ENCODE assay signal across 8 mouse cellular contexts in the genomic region with DNA sequence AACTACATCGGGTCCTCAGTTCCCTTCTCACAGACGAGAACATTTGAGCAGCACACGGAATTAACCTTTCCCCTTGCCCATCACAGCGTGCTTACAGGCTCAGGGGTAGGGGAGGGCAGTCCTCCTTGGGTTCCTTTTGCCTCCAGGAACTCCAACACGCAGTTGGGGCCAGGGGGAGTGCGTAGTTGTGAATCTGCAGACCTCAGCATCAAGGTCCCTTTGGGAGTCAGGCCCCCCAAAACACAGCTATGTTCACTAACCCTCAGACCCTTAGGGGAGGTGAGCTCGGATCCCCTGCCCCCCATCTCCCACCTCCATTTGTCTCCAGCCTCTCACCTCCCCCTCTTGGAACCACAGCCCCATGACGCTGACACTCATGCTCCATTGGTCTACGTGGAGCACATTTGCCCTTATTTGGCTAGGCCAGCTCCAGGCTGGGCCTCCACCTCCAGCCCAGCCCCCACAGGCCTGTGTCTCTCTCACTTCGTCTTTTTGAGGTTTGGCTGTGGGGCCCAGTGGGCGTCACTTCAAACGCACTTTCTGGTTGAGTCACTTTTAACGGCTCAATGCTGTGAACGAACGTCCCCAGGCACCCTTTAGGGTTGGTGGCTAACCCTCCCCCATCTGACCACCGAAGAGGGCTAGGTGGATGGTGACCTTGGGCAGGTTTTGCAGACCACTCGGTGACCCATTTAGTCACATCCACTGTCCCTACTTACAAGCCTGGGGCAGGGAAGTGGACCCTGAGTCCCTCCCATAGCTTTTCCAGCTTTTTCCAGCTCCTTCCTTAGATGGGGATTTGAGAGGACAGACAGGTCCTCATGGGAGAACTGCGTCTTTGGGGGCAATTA. TPM values are rescaled to one million over a fixed set of nuclear protein-coding genes. Genes with fewer than 3 reads are reported as not detected.
A peak's percentile ranks its signal among the peaks of the same experiment; 100 is the strongest.
DNase-seq lines count a peak whose midpoint lies in the region; ATAC-seq and TF ChIP-seq lines count a peak whose summit lies in the region.

No protein-coding gene starts in this region.

- H3K9me3 ChIP-seq in kidney, postnatal 0 days (replicated peaks; ENCODE audit: low read length), result no peaks in the 10 kb centered on the region

- no peak overlapping the region for H3K9ac ChIP-seq in kidney, postnatal 0 days (ENCODE audit: low read depth, low read length)

- no peak overlapping the region for H3K4me3 ChIP-seq in kidney, postnatal 0 days (replicated peaks; ENCODE audit: low read depth, low read length)
- peak overlapping the region; percentile 51 for H3K4me3 ChIP-seq in thymus, adult 2 months (ENCODE audit: control insufficient read depth, insufficient read depth, low read length)

- H3K27me3 ChIP-seq in kidney, postnatal 0 days (ENCODE audit: insufficient read depth, low read length), result no peaks in the 10 kb centered on the region
- H3K27me3 ChIP-seq in thymus, adult 2 months (ENCODE audit: control insufficient read depth, insufficient read depth, low read length), result no peaks in the 10 kb centered on the region

- no peak overlapping the region for H3K27ac ChIP-seq in kidney, postnatal 0 days
- H3K27ac ChIP-seq in thymus, adult 2 months (ENCODE audit: control insufficient read depth, insufficient read depth, low read length), result peak overlapping the region; percentile 100

- 0 out of 2 replicates have a peak, but pooled peaks cover 7% of the 10 kb centered on the region for H3K36me3 ChIP-seq in kidney, postnatal 0 days (ENCODE audit: insufficient read depth, low read length)
- peaks cover 4% of the 10 kb centered on the region; the same call in 1 of the 2 replicates for H3K36me3 ChIP-seq in thymus, adult 2 months (ENCODE audit: control insufficient read depth, insufficient read depth, low read length)

- peak; percentile 63 for TF ChIP-seq POLR2A in thymus, adult 2 months (IDR thresholded peaks at IDR 0.05; ENCODE audit: control insufficient read depth, extremely low read depth, insufficient read depth, low read length, poor library complexity)

- DNase-seq in gastrocnemius, postnatal 25 days, result peak; percentile 69
- DNase-seq in gastrocnemius, postnatal 14 days, result no peak
- DNase-seq in Muller cell, postnatal 12 days (ENCODE audit: inconsistent ontology term), result peak; percentile 51
- peak; percentile 39 to 66 for DNase-seq in frontal cortex, postnatal 10 days (ENCODE audit: low spot score in 2 of 2)
- DNase-seq in kidney, postnatal 0 days (ENCODE audit: low spot score), result peak; percentile 56
- peak; percentile 89 for DNase-seq in lung, postnatal 36 days
- DNase-seq in thymus, adult 2 months, result peak; percentile 91
- no peak for DNase-seq in urinary bladder, postnatal 4 days (ENCODE audit: low spot score in 2 of 2)

- ATAC-seq in kidney, postnatal 0 days (replicated peaks; ENCODE audit: low FRiP score, low read depth), result peak; percentile 76

- no peak for TF ChIP-seq CTCF in kidney, postnatal 0 days (IDR thresholded peaks at IDR 0.05; ENCODE audit: low read depth)
- TF ChIP-seq CTCF in thymus, adult 2 months (IDR thresholded peaks at IDR 0.05; ENCODE audit: borderline replicate concordance, control insufficient read depth, extremely low read depth, insufficient read depth, low read length, poor library complexity), result peak; percentile 55; the same call in 1 of the 2 replicates

- 21% methylated on average over 18 of the region's 18 CpGs for WGBS in kidney, postnatal 0 days
- 1% methylated on average over 18 of the region's 18 CpGs for WGBS in thymus, adult 2 months

- peaks cover 4% of the 10 kb centered on the region; the same call in 1 of the 2 replicates for H3K4me1 ChIP-seq in kidney, postnatal 0 days (replicated peaks; ENCODE audit: insufficient read depth, low read length)
- peaks cover 66% of the 10 kb centered on the region for H3K4me1 ChIP-seq in thymus, adult 2 months (replicated peaks; ENCODE audit: control insufficient read depth, insufficient read depth, low read length)

- H3K4me2 ChIP-seq in kidney, postnatal 0 days (ENCODE audit: low read length), result 0 out of 2 replicates have a peak overlapping the region, but pooled peaks have one; percentile 34

- intact Hi-C loops in gastrocnemius, postnatal 14 days (cut with DNase I; ENCODE audit: low total_unique reads), result no loop called here

RNA-seq across cellular contexts. Expression of gene Tspoap1, which starts 10.9 kb away (rescaled TPM):
- under 1 TPM in 1 of 2 experiments, not detected in 1; 0.08 TPM for total RNA-seq in gastrocnemius, postnatal 25 days (2021)
- under 1 TPM; 0.04 TPM for total RNA-seq in gastrocnemius, postnatal 14 days (2021)
- polyA plus RNA-seq in kidney, postnatal 0 days (2015; fragmentation: Nextera tagmentation; extraction: Ambion mirVana), result 1.9 and 2.5 TPM in 2 replicates
- polyA plus RNA-seq in thymus, adult 2 months (2012; rRNA removed), result 25.3 and 27.9 TPM in 2 replicates

RNA-seq across cellular contexts. Expression of gene Supt4a, which starts 12.1 kb away (rescaled TPM):
- total RNA-seq in gastrocnemius, postnatal 25 days (2021), result 10 to 100 TPM; 31.6 to 31.7 TPM
- total RNA-seq in gastrocnemius, postnatal 14 days (2021), result 10 to 100 TPM; 30.8 to 36.4 TPM
- 165 and 171 TPM in 2 replicates for polyA plus RNA-seq in kidney, postnatal 0 days (2015; fragmentation: Nextera tagmentation; extraction: Ambion mirVana)
- polyA plus RNA-seq in thymus, adult 2 months (2012; rRNA removed), result 172 and 215 TPM in 2 replicates

RNA-seq across cellular contexts. Expression of gene Mpo, which starts 44.0 kb away (rescaled TPM):
- not detected for total RNA-seq in gastrocnemius, postnatal 25 days (2021)
- not detected for total RNA-seq in gastrocnemius, postnatal 14 days (2021)
- 0.12 and 0.52 TPM in 2 replicates for polyA plus RNA-seq in kidney, postnatal 0 days (2015; fragmentation: Nextera tagmentation; extraction: Ambion mirVana)
- 4.6 and 8.5 TPM in 2 replicates for polyA plus RNA-seq in thymus, adult 2 months (2012; rRNA removed)

Comparison
In these comparisons a context has a peak if more than half of its experiments do, and no peak if none do; other contexts are left out.
1. DNase-seq: peak in gastrocnemius, postnatal 25 days (single experiment), Muller cell, postnatal 12 days (single experiment), frontal cortex, postnatal 10 days (2 of 2), kidney, postnatal 0 days (single experiment), lung, postnatal 36 days (single experiment) and thymus, adult 2 months (single experiment); none in gastrocnemius, postnatal 14 days (single experiment) and urinary bladder, postnatal 4 days (0 of 2).